Mouse (Mus musculus) embryonic facial prominence, embryonic 14.5 days (tissue): ENCODE results near the gene Ubald1. TPM values are rescaled to one million over a fixed set of nuclear protein-coding genes. Genes with fewer than 3 reads are reported as not detected.

Source experiments
- ATAC-seq: fragments of 200-750 bp; cut with Nextera tagmentation; 2 replicates; pipeline ENCODE4 v1.8.0; 2017; ENCODE audit warnings: low read depth, moderate number of reproducible peaks, moderate TSS enrichment
- DNase-seq: peaks from one replicate; pipeline ENCODE4 v3.0.0-alpha.2; 2015; ENCODE audit warnings: low spot score
- H3K27ac ChIP-seq: fragments of 300-500 bp; sonication (generic); replicated peaks from 2 replicates; pipeline ENCODE4 v1.5.1; 2014; ENCODE audit warnings: low read depth, mild to moderate bottlenecking, low read length, moderate library complexity
- H3K27me3 ChIP-seq: fragments of 300-500 bp; sonication (generic); replicated peaks from 2 replicates; pipeline ENCODE4 v1.6.1; 2014; ENCODE audit warnings: low read length; ENCODE audit not compliant: control insufficient read depth, insufficient read depth
- H3K36me3 ChIP-seq: fragments of 300-500 bp; sonication (generic); 2 replicates; pipeline ENCODE4 v1.6.1; 2014; ENCODE audit warnings: low read length, mixed read lengths; ENCODE audit not compliant: control insufficient read depth, insufficient read depth
- H3K4me1 ChIP-seq: fragments of 300-500 bp; sonication (generic); 2 replicates; pipeline ENCODE4 v1.6.1; 2014; ENCODE audit warnings: antibody characterized with exemption, low read length; ENCODE audit not compliant: control insufficient read depth, insufficient read depth
- H3K4me2 ChIP-seq: fragments of 300-500 bp; sonication (generic); 2 replicates; pipeline ENCODE4 v1.6.1; 2014; ENCODE audit warnings: low read depth, mild to moderate bottlenecking, low read length, moderate library complexity, mixed read lengths
- H3K4me3 ChIP-seq: fragments of 300-500 bp; sonication (generic); 2 replicates; pipeline ENCODE4 v1.5.1; 2014; ENCODE audit warnings: low read depth, mild to moderate bottlenecking, low read length
- H3K9ac ChIP-seq: fragments of 300-500 bp; sonication (generic); 2 replicates; pipeline ENCODE4 v1.6.1; 2014; ENCODE audit warnings: low read depth, mild to moderate bottlenecking, low read length, moderate library complexity, mixed read lengths
- H3K9me3 ChIP-seq: fragments of 300-500 bp; sonication (generic); 2 replicates; pipeline ENCODE4 v1.6.1; 2016; ENCODE audit warnings: low read length; ENCODE audit not compliant: control insufficient read depth
- WGBS: fragments of 180-500 bp; shearing (Covaris S2); extraction: QIAGEN DNeasy Blood & Tissue Kit; methylation state at CpG from one replicate; pipeline ENCODE4 v1.1.7; 2014; 5-methylcytosine and 5-hydroxymethylcytosine counted together
- polyA plus RNA-seq: library from polyadenylated mRNA; unstranded; fragments of >200 nt; fragmentation: Nextera tagmentation; extraction: Ambion mirVana; gene quantifications from 2 replicates; pipeline ENCODE4 v1.2.1, GENCODE M21; 2014

Gene Ubald1
- polyA plus RNA-seq, 1 experiment from 2014 or later = 36.3 TPM

GRCm38 (mm10) chr16:4905591-4905990, 25.5 kb upstream of the Ubald1 start:
- 19% methylated on average over 1 of the region's 1 CpGs for WGBS
- Histone ChIP-seq H3K4me2 (no peak overlapping the region), H3K36me3 (peaks cover 18% of the 10 kb centered on the region), H3K27me3 (no peaks in the 10 kb centered on the region), H3K9ac (no peak overlapping the region), H3K27ac (no peak overlapping the region), H3K9me3 (no peaks in the 10 kb centered on the region), H3K4me3 (no peak overlapping the region), H3K4me1 (no peaks in the 10 kb centered on the region)
- DNase-seq (no peak), ATAC-seq (no peak)

GRCm38 (mm10) chr16:4904878-4905277, 24.8 kb upstream of the Ubald1 start:
- Histone ChIP-seq H3K27me3 (no peaks in the 10 kb centered on the region), H3K9ac (no peak overlapping the region), H3K9me3 (no peaks in the 10 kb centered on the region), H3K4me3 (no peak overlapping the region), H3K4me2 (no peak overlapping the region), H3K27ac (no peak overlapping the region), H3K36me3 (peaks cover 11% of the 10 kb centered on the region), H3K4me1 (no peaks in the 10 kb centered on the region)
- no peak for DNase-seq
- no peak for ATAC-seq
- WGBS = 96% methylated on average over 3 of the region's 3 CpGs

GRCm38 (mm10) chr16:4903491-4904102, 23.5 kb upstream of the Ubald1 start:
- H3K27me3 ChIP-seq = no peaks in the 10 kb centered on the region
- H3K4me3 ChIP-seq = no peak overlapping the region
- no peaks in the 10 kb centered on the region for H3K36me3 ChIP-seq
- H3K4me1 ChIP-seq = no peaks in the 10 kb centered on the region
- no peak overlapping the region for H3K4me2 ChIP-seq
- H3K27ac ChIP-seq = no peak overlapping the region
- no peaks in the 10 kb centered on the region for H3K9me3 ChIP-seq
- ATAC-seq (no peak), DNase-seq (no peak)
- H3K9ac ChIP-seq = no peak overlapping the region
- 82% methylated on average over 6 of the region's 6 CpGs for WGBS

GRCm38 (mm10) chr16:4902390-4902789, 22.3 kb upstream of the Ubald1 start:
- Histone ChIP-seq H3K4me3 (no peak overlapping the region), H3K9me3 (no peaks in the 10 kb centered on the region), H3K27me3 (no peaks in the 10 kb centered on the region), H3K4me2 (no peak overlapping the region), H3K9ac (no peak overlapping the region), H3K27ac (no peak overlapping the region), H3K4me1 (no peaks in the 10 kb centered on the region), H3K36me3 (no peaks in the 10 kb centered on the region)
- 74% methylated on average over 2 of the region's 2 CpGs for WGBS
- ATAC-seq (no peak), DNase-seq (no peak)

GRCm38 (mm10) chr16:4901167-4901566, 21.1 kb upstream of the Ubald1 start:
- no peak for ATAC-seq
- no peaks in the 10 kb centered on the region; the same call in 1 of the 2 replicates for H3K4me1 ChIP-seq
- no peak overlapping the region for H3K9ac ChIP-seq
- H3K9me3 ChIP-seq = no peaks in the 10 kb centered on the region
- H3K27ac ChIP-seq = no peak overlapping the region
- DNase-seq = no peak
- H3K27me3 ChIP-seq = no peaks in the 10 kb centered on the region
- 48% methylated on average over 7 of the region's 7 CpGs for WGBS
- no peaks in the 10 kb centered on the region for H3K36me3 ChIP-seq
- no peak overlapping the region for H3K4me3 ChIP-seq
- no peak overlapping the region for H3K4me2 ChIP-seq

GRCm38 (mm10) chr16:4899711-4900110, 19.6 kb upstream of the Ubald1 start:
- WGBS = 74% methylated on average over 2 of the region's 2 CpGs
- Histone ChIP-seq H3K27ac (no peak overlapping the region), H3K9me3 (no peaks in the 10 kb centered on the region), H3K4me1 (no peaks in the 10 kb centered on the region; the same call in 1 of the 2 replicates), H3K27me3 (no peaks in the 10 kb centered on the region), H3K9ac (no peak overlapping the region), H3K4me3 (no peak overlapping the region), H3K4me2 (no peak overlapping the region), H3K36me3 (no peaks in the 10 kb centered on the region)
- DNase-seq (no peak), ATAC-seq (no peak)

GRCm38 (mm10) chr16:4898881-4899280, 18.8 kb upstream of the Ubald1 start:
- Histone ChIP-seq H3K27me3 (no peaks in the 10 kb centered on the region), H3K4me1 (no peaks in the 10 kb centered on the region; the same call in 1 of the 2 replicates), H3K9ac (no peak overlapping the region), H3K4me2 (no peak overlapping the region), H3K4me3 (no peak overlapping the region), H3K9me3 (no peaks in the 10 kb centered on the region), H3K27ac (no peak overlapping the region), H3K36me3 (0 out of 2 replicates have a peak, but pooled peaks cover under 1% of the 10 kb centered on the region)
- DNase-seq = no peak
- WGBS = 91% methylated on average over 6 of the region's 6 CpGs
- ATAC-seq = no peak

GRCm38 (mm10) chr16:4897146-4897730, 17.1 kb upstream of the Ubald1 start:
- 57% methylated on average over 7 of the region's 7 CpGs for WGBS
- ATAC-seq = no peak

More at GRCm38 (mm10) chr16:4897146-4897730, 17.1 kb upstream of the Ubald1 start:
- Histone ChIP-seq H3K4me2 (no peak overlapping the region), H3K27ac (no peak overlapping the region), H3K9ac (no peak overlapping the region), H3K4me1 (no peaks in the 10 kb centered on the region; the same call in 1 of the 2 replicates), H3K27me3 (no peaks in the 10 kb centered on the region), H3K9me3 (no peaks in the 10 kb centered on the region), H3K4me3 (no peak overlapping the region), H3K36me3 (peaks cover 9% of the 10 kb centered on the region; the same call in 1 of the 2 replicates)
- no peak for DNase-seq
